Mouse (Mus musculus) hindbrain, embryonic 16.5 days (tissue): Measurements from ENCODE around the gene Gm20075. TPM values are rescaled to one million over a fixed set of nuclear protein-coding genes. Genes with fewer than 3 reads are reported as not detected.
"Not testable (repeated sequence)": the region's sequence is repeated elsewhere in the genome, so short reads cannot be mapped to it uniquely, and the experiment has no call there.

Experiments
- ATAC-seq: fragments of 200-750 bp; cut with Nextera tagmentation; 2 replicates; pipeline ENCODE4 v1.8.0; 2017; ENCODE audit warnings: moderate TSS enrichment, moderate library complexity
- H3K27ac ChIP-seq: fragments of 300-500 bp; sonication (generic); 2 replicates; pipeline ENCODE4 v1.5.1; 2014; ENCODE audit warnings: low read depth, mild to moderate bottlenecking, control low read depth, low read length, moderate library complexity
- H3K27me3 ChIP-seq: fragments of 300-500 bp; sonication (generic); replicated peaks from 2 replicates; pipeline ENCODE4 v1.6.1; 2014; ENCODE audit warnings: low read length; ENCODE audit not compliant: control insufficient read depth, insufficient read depth
- H3K36me3 ChIP-seq: fragments of 300-500 bp; sonication (generic); 2 replicates; pipeline ENCODE4 v1.6.1; 2014; ENCODE audit warnings: mild to moderate bottlenecking, low read length, moderate library complexity, mixed read lengths; ENCODE audit not compliant: control insufficient read depth, insufficient read depth
- H3K4me1 ChIP-seq: fragments of 300-500 bp; sonication (generic); 2 replicates; pipeline ENCODE4 v1.6.1; 2014; ENCODE audit warnings: low read depth, low read length; ENCODE audit not compliant: control insufficient read depth, insufficient read depth
- H3K4me2 ChIP-seq: fragments of 300-500 bp; sonication (generic); 2 replicates; pipeline ENCODE4 v1.6.1; 2014; ENCODE audit warnings: mild to moderate bottlenecking, low read length, control low read depth, moderate library complexity
- H3K4me3 ChIP-seq: fragments of 300-500 bp; sonication (generic); 2 replicates; pipeline ENCODE4 v1.5.1; 2014; ENCODE audit warnings: mild to moderate bottlenecking, low read length, control low read depth, moderate library complexity
- H3K9ac ChIP-seq: fragments of 300-500 bp; sonication (generic); 2 replicates; pipeline ENCODE4 v1.6.1; 2014; ENCODE audit warnings: low read depth, mild to moderate bottlenecking, control low read depth, low read length, moderate library complexity
- H3K9me3 ChIP-seq: fragments of 300-500 bp; sonication (generic); 2 replicates; pipeline ENCODE4 v1.6.1; 2014; ENCODE audit warnings: mild to moderate bottlenecking, low read length, moderate library complexity; ENCODE audit not compliant: control insufficient read depth
- WGBS: fragments of 180-500 bp; shearing (Covaris S2); extraction: QIAGEN DNeasy Blood & Tissue Kit; methylation state at CpG from one replicate; pipeline ENCODE4 v1.1.7; 2014; 5-methylcytosine and 5-hydroxymethylcytosine counted together
- polyA plus RNA-seq: library from polyadenylated mRNA; unstranded; fragments of >200 nt; fragmentation: Nextera tagmentation; extraction: Ambion mirVana; gene quantifications from 2 replicates; pipeline ENCODE4 v1.2.1, GENCODE M21; 2015

The Gm20075 gene
- polyA plus RNA-seq, 1 experiment from 2014 or later: 29.8 TPM

- not testable (repeated sequence) for H3K27ac ChIP-seq, H3K27me3 ChIP-seq, H3K36me3 ChIP-seq, H3K4me3 ChIP-seq, H3K4me2 ChIP-seq, ATAC-seq, H3K9me3 ChIP-seq, H3K4me1 ChIP-seq, H3K9ac ChIP-seq
- 94% methylated on average over 1 of the region's 1 CpGs for WGBS
These were observed 578 bp upstream of the Gm20075 start, which contains the start of gene Gm17190 for GRCm38 (mm10) chr13:96081754-96082153. Gene Gm17190, plus strand, starts transcription at chr13:96082054.

- Histone ChIP-seq H3K36me3 (no peaks in the 10 kb centered on the region), H3K4me2 (no peak overlapping the region), H3K27ac (no peak overlapping the region), H3K27me3 (no peaks in the 10 kb centered on the region), H3K9me3 (no peaks in the 10 kb centered on the region; the same call in 1 of the 2 replicates), H3K4me1 (peaks cover 4% of the 10 kb centered on the region), H3K4me3 (no peak overlapping the region), H3K9ac (no peak overlapping the region)
- 43% methylated on average over 8 of the region's 8 CpGs for WGBS
- ATAC-seq: 0 out of 2 replicates have a peak, but pooled peaks have one; percentile 64
These were observed 7.6 kb downstream of the Gm20075 start for GRCm38 (mm10) chr13:96073555-96073954.

- Histone ChIP-seq H3K9me3 (no peaks in the 10 kb centered on the region), H3K27me3 (no peaks in the 10 kb centered on the region), H3K4me1 (no peaks in the 10 kb centered on the region), H3K9ac (no peak overlapping the region), H3K27ac (no peak overlapping the region), H3K36me3 (no peaks in the 10 kb centered on the region), H3K4me3 (no peak overlapping the region), H3K4me2 (no peak overlapping the region)
- 95% methylated on average over 3 of the region's 3 CpGs for WGBS
- no peak for ATAC-seq
These were observed 28.4 kb downstream of the Gm20075 start for GRCm38 (mm10) chr13:96052755-96053154.

- Histone ChIP-seq H3K4me3 (no peak overlapping the region), H3K4me1 (no peaks in the 10 kb centered on the region), H3K9ac (no peak overlapping the region), H3K9me3 (no peaks in the 10 kb centered on the region), H3K27me3 (no peaks in the 10 kb centered on the region), H3K36me3 (no peaks in the 10 kb centered on the region), H3K4me2 (no peak overlapping the region), H3K27ac (no peak overlapping the region)
- no peak; the same call in 1 of the 2 replicates for ATAC-seq
- 22% methylated on average over 5 of the region's 5 CpGs for WGBS
These were observed 35.8 kb downstream of the Gm20075 start for GRCm38 (mm10) chr13:96045396-96045795.

GRCm38 (mm10) chr13:96040275-96041042 lies 40.7 kb downstream of the Gm20075 start:
- H3K36me3 ChIP-seq: no peaks in the 10 kb centered on the region
- no peak overlapping the region for H3K4me3 ChIP-seq
- H3K27me3 ChIP-seq: no peaks in the 10 kb centered on the region
- no peak overlapping the region for H3K9ac ChIP-seq
- no peak overlapping the region for H3K27ac ChIP-seq
- WGBS: 83% methylated on average over 11 of the region's 11 CpGs
- H3K9me3 ChIP-seq: no peaks in the 10 kb centered on the region
- H3K4me1 ChIP-seq: no peaks in the 10 kb centered on the region
- no peak for ATAC-seq
- H3K4me2 ChIP-seq: no peak overlapping the region

- no peak for ATAC-seq
- WGBS: 93% methylated on average over 1 of the region's 1 CpGs
- no peaks in the 10 kb centered on the region for H3K27me3 ChIP-seq
- H3K9me3 ChIP-seq: no peaks in the 10 kb centered on the region
- H3K36me3 ChIP-seq: no peaks in the 10 kb centered on the region
- H3K9ac ChIP-seq: no peak overlapping the region
- H3K4me2 ChIP-seq: no peak overlapping the region
- no peak overlapping the region for H3K4me3 ChIP-seq
- H3K4me1 ChIP-seq: no peaks in the 10 kb centered on the region
- no peak overlapping the region for H3K27ac ChIP-seq
These were observed 41.6 kb downstream of the Gm20075 start for GRCm38 (mm10) chr13:96039536-96039935.

- no peaks in the 10 kb centered on the region for H3K9me3 ChIP-seq
- no peaks in the 10 kb centered on the region for H3K36me3 ChIP-seq
- no peak overlapping the region for H3K4me3 ChIP-seq
- WGBS: 61% methylated on average over 19 of the region's 19 CpGs
- no peaks in the 10 kb centered on the region for H3K27me3 ChIP-seq
- H3K4me2 ChIP-seq: no peak overlapping the region
- no peaks in the 10 kb centered on the region for H3K4me1 ChIP-seq
- ATAC-seq: 0 out of 2 replicates have a peak, but pooled peaks have one; percentile 11
- no peak overlapping the region for H3K9ac ChIP-seq
- no peak overlapping the region for H3K27ac ChIP-seq
These were observed 50.6 kb downstream of the Gm20075 start for GRCm38 (mm10) chr13:96030368-96031223.
